Mouse (Mus musculus) brain, embryonic 18.5 days (tissue): ENCODE measurements around the gene Sort1.

Experiments used
- DNase-seq: peaks from one replicate; pipeline ENCODE4 v3.0.0-alpha.2; 2012; ENCODE audit warnings: low read depth, low spot score

Gene Sort1

GRCm38 (mm10) chr3:108383485-108384354, 99.8 kb downstream of the Sort1 start, which contains the start of gene Psrc1:
Gene Psrc1 (plus strand): TSS chr3:108383839.
- DNase-seq, result peak; percentile 69

GRCm38 (mm10) chr3:108384425-108384824, 100.5 kb downstream of the Sort1 start:
- DNase-seq, result no peak

GRCm38 (mm10) chr3:108386186-108386585, 102.3 kb downstream of the Sort1 start:
- no peak for DNase-seq

GRCm38 (mm10) chr3:108389111-108389545, 105.2 kb downstream of the Sort1 start:
- peak; percentile 91 for DNase-seq

GRCm38 (mm10) chr3:108392299-108392698, 108.4 kb downstream of the Sort1 start:
- DNase-seq, result no peak

GRCm38 (mm10) chr3:108392793-108393192, 108.9 kb downstream of the Sort1 start:
- no peak for DNase-seq

- DNase-seq, result no peak
Observed at GRCm38 (mm10) chr3:108398281-108398680, 114.4 kb downstream of the Sort1 start.

- DNase-seq, result no peak
Observed at GRCm38 (mm10) chr3:108400442-108400841, 116.6 kb downstream of the Sort1 start.

GRCm38 (mm10) chr3:108401692-108402527, 118.0 kb downstream of the Sort1 start:
- DNase-seq, result no peak

GRCm38 (mm10) chr3:108402528-108402920, 118.6 kb downstream of the Sort1 start:
- no peak for DNase-seq

- no peak for DNase-seq
Observed at GRCm38 (mm10) chr3:108405536-108406305, 121.8 kb downstream of the Sort1 start.

- no peak for DNase-seq
Observed at GRCm38 (mm10) chr3:108406306-108406885, 122.5 kb downstream of the Sort1 start.

- DNase-seq, result no peak
Observed at GRCm38 (mm10) chr3:108408517-108409008, 124.7 kb downstream of the Sort1 start.

GRCm38 (mm10) chr3:108409656-108410358, 125.9 kb downstream of the Sort1 start:
- no peak for DNase-seq

GRCm38 (mm10) chr3:108410359-108410714, 126.5 kb downstream of the Sort1 start:
- DNase-seq, result no peak
